Mouse (Mus musculus): ENCODE results near the gene Nob1. TPM values are rescaled to one million over a fixed set of nuclear protein-coding genes. Genes with fewer than 3 reads are reported as not detected.

The Nob1 gene
- polyA plus RNA-seq, 1 experiment from 2014 or later = 94.9 TPM

- Histone ChIP-seq H3K36me3 (ENCODE audit: control insufficient read depth, insufficient read depth, low read length) (peaks cover 6% of the 10 kb centered on the region), H3K4me2 (ENCODE audit: low read depth, severe bottlenecking) (no peak overlapping the region), H3K9ac (ENCODE audit: low read length) (no peak overlapping the region), H3K4me1 (ENCODE audit: control insufficient read depth, insufficient read depth, low read length) (peaks cover 3% of the 10 kb centered on the region; the same call in 1 of the 2 replicates), H3K27me3 (ENCODE audit: control insufficient read depth, insufficient read depth, low read length) (no peaks in the 10 kb centered on the region), H3K4me3 (ENCODE audit: low read depth, low read length) (peak overlapping the region; percentile 82), H3K27ac (replicated peaks; ENCODE audit: low read depth, low read length) (no peak overlapping the region), H3K9me3 (ENCODE audit: control insufficient read depth, low read length) (no peaks in the 10 kb centered on the region)
- ATAC-seq (ENCODE audit: insufficient number of reproducible peaks, low FRiP score, low TSS enrichment, low read depth) (no peak), DNase-seq (ENCODE audit: low spot score) (no peak)
- 49% methylated on average over 8 of the region's 8 CpGs for WGBS
Measured at GRCm38 (mm10) chr8:107425230-107425597, 363 bp upstream of the Nob1 start.

GRCm38 (mm10) chr8:107424176-107424575 lies 675 bp downstream of the Nob1 start:
- 37% methylated on average over 9 of the region's 9 CpGs for WGBS
- DNase-seq (ENCODE audit: low spot score) (no peak), ATAC-seq (ENCODE audit: insufficient number of reproducible peaks, low FRiP score, low TSS enrichment, low read depth) (no peak)
- Histone ChIP-seq H3K4me1 (ENCODE audit: control insufficient read depth, insufficient read depth, low read length) (peaks cover 3% of the 10 kb centered on the region; the same call in 1 of the 2 replicates), H3K27me3 (ENCODE audit: control insufficient read depth, insufficient read depth, low read length) (no peaks in the 10 kb centered on the region), H3K9me3 (ENCODE audit: control insufficient read depth, low read length) (no peaks in the 10 kb centered on the region), H3K9ac (ENCODE audit: low read length) (peak overlapping the region; percentile 89), H3K36me3 (ENCODE audit: control insufficient read depth, insufficient read depth, low read length) (peaks cover 14% of the 10 kb centered on the region), H3K4me3 (ENCODE audit: low read depth, low read length) (peak overlapping the region; percentile 82), H3K27ac (replicated peaks; ENCODE audit: low read depth, low read length) (0 out of 2 replicates have a peak overlapping the region, but pooled peaks have one; percentile 36), H3K4me2 (ENCODE audit: low read depth, severe bottlenecking) (peak overlapping the region; percentile 60)

- Histone ChIP-seq H3K9ac (ENCODE audit: low read length) (no peak overlapping the region), H3K4me1 (ENCODE audit: control insufficient read depth, insufficient read depth, low read length) (no peaks in the 10 kb centered on the region), H3K4me3 (ENCODE audit: low read depth, low read length) (no peak overlapping the region), H3K36me3 (ENCODE audit: control insufficient read depth, insufficient read depth, low read length) (peaks cover 37% of the 10 kb centered on the region), H3K27ac (replicated peaks; ENCODE audit: low read depth, low read length) (no peak overlapping the region), H3K4me2 (ENCODE audit: low read depth, severe bottlenecking) (no peak overlapping the region), H3K9me3 (ENCODE audit: control insufficient read depth, low read length) (no peaks in the 10 kb centered on the region), H3K27me3 (ENCODE audit: control insufficient read depth, insufficient read depth, low read length) (no peaks in the 10 kb centered on the region)
- 92% methylated on average over 12 of the region's 12 CpGs for WGBS
- DNase-seq (ENCODE audit: low spot score) (no peak), ATAC-seq (ENCODE audit: insufficient number of reproducible peaks, low FRiP score, low TSS enrichment, low read depth) (no peak)
Measured at GRCm38 (mm10) chr8:107417001-107417400, 7.8 kb downstream of the Nob1 start.

GRCm38 (mm10) chr8:107413881-107414280 lies 11.0 kb downstream of the Nob1 start:
- Histone ChIP-seq H3K27ac (replicated peaks; ENCODE audit: low read depth, low read length) (no peak overlapping the region), H3K4me1 (ENCODE audit: control insufficient read depth, insufficient read depth, low read length) (no peaks in the 10 kb centered on the region), H3K27me3 (ENCODE audit: control insufficient read depth, insufficient read depth, low read length) (no peaks in the 10 kb centered on the region), H3K9ac (ENCODE audit: low read length) (no peak overlapping the region), H3K4me2 (ENCODE audit: low read depth, severe bottlenecking) (no peak overlapping the region), H3K9me3 (ENCODE audit: control insufficient read depth, low read length) (no peaks in the 10 kb centered on the region), H3K4me3 (ENCODE audit: low read depth, low read length) (no peak overlapping the region), H3K36me3 (ENCODE audit: control insufficient read depth, insufficient read depth, low read length) (peaks cover 26% of the 10 kb centered on the region)
- DNase-seq (ENCODE audit: low spot score) (no peak), ATAC-seq (ENCODE audit: insufficient number of reproducible peaks, low FRiP score, low TSS enrichment, low read depth) (no peak)
- WGBS = 93% methylated on average over 10 of the region's 10 CpGs

GRCm38 (mm10) chr8:107412552-107412951 lies 12.3 kb downstream of the Nob1 start:
- WGBS = 87% methylated on average over 8 of the region's 8 CpGs
- no peak for ATAC-seq (ENCODE audit: insufficient number of reproducible peaks, low FRiP score, low TSS enrichment, low read depth)
- DNase-seq (ENCODE audit: low spot score) = no peak
- Histone ChIP-seq H3K4me3 (ENCODE audit: low read depth, low read length) (no peak overlapping the region), H3K9me3 (ENCODE audit: control insufficient read depth, low read length) (no peaks in the 10 kb centered on the region), H3K4me1 (ENCODE audit: control insufficient read depth, insufficient read depth, low read length) (no peaks in the 10 kb centered on the region), H3K27ac (replicated peaks; ENCODE audit: low read depth, low read length) (no peak overlapping the region), H3K9ac (ENCODE audit: low read length) (no peak overlapping the region), H3K4me2 (ENCODE audit: low read depth, severe bottlenecking) (no peak overlapping the region), H3K36me3 (ENCODE audit: control insufficient read depth, insufficient read depth, low read length) (peaks cover 18% of the 10 kb centered on the region), H3K27me3 (ENCODE audit: control insufficient read depth, insufficient read depth, low read length) (no peaks in the 10 kb centered on the region)

- DNase-seq (ENCODE audit: low spot score) (peak; percentile 57), ATAC-seq (ENCODE audit: insufficient number of reproducible peaks, low FRiP score, low TSS enrichment, low read depth) (no peak)
- H3K4me3 ChIP-seq (ENCODE audit: low read depth, low read length) = no peak overlapping the region
- 74% methylated on average over 4 of the region's 4 CpGs for WGBS
- H3K27ac ChIP-seq (replicated peaks; ENCODE audit: low read depth, low read length) = no peak overlapping the region
- no peaks in the 10 kb centered on the region for H3K9me3 ChIP-seq (ENCODE audit: control insufficient read depth, low read length)
- no peaks in the 10 kb centered on the region for H3K27me3 ChIP-seq (ENCODE audit: control insufficient read depth, insufficient read depth, low read length)
- H3K36me3 ChIP-seq (ENCODE audit: control insufficient read depth, insufficient read depth, low read length) = peaks cover 11% of the 10 kb centered on the region
- H3K4me1 ChIP-seq (ENCODE audit: control insufficient read depth, insufficient read depth, low read length) = no peaks in the 10 kb centered on the region
- H3K9ac ChIP-seq (ENCODE audit: low read length) = no peak overlapping the region
- H3K4me2 ChIP-seq (ENCODE audit: low read depth, severe bottlenecking) = no peak overlapping the region
Measured at GRCm38 (mm10) chr8:107411391-107411790, 13.5 kb downstream of the Nob1 start.

GRCm38 (mm10) chr8:107405935-107406334 lies 18.9 kb downstream of the Nob1 start:
- Histone ChIP-seq H3K4me3 (ENCODE audit: low read depth, low read length) (no peak overlapping the region), H3K27ac (replicated peaks; ENCODE audit: low read depth, low read length) (no peak overlapping the region), H3K27me3 (ENCODE audit: control insufficient read depth, insufficient read depth, low read length) (no peaks in the 10 kb centered on the region), H3K9me3 (ENCODE audit: control insufficient read depth, low read length) (no peaks in the 10 kb centered on the region), H3K9ac (ENCODE audit: low read length) (no peak overlapping the region), H3K4me2 (ENCODE audit: low read depth, severe bottlenecking) (no peak overlapping the region), H3K4me1 (ENCODE audit: control insufficient read depth, insufficient read depth, low read length) (peaks cover 8% of the 10 kb centered on the region), H3K36me3 (ENCODE audit: control insufficient read depth, insufficient read depth, low read length) (0 out of 2 replicates have a peak, but pooled peaks cover 5% of the 10 kb centered on the region)
- WGBS = 65% methylated on average over 3 of the region's 3 CpGs
- ATAC-seq (ENCODE audit: insufficient number of reproducible peaks, low FRiP score, low TSS enrichment, low read depth) (no peak), DNase-seq (ENCODE audit: low spot score) (no peak)

- peaks cover 8% of the 10 kb centered on the region for H3K4me1 ChIP-seq (ENCODE audit: control insufficient read depth, insufficient read depth, low read length)
- 80% methylated on average over 4 of the region's 4 CpGs for WGBS
- H3K9me3 ChIP-seq (ENCODE audit: control insufficient read depth, low read length) = no peaks in the 10 kb centered on the region
- no peaks in the 10 kb centered on the region for H3K36me3 ChIP-seq (ENCODE audit: control insufficient read depth, insufficient read depth, low read length)
- H3K27ac ChIP-seq (replicated peaks; ENCODE audit: low read depth, low read length) = no peak overlapping the region
- H3K9ac ChIP-seq (ENCODE audit: low read length) = no peak overlapping the region
- H3K4me2 ChIP-seq (ENCODE audit: low read depth, severe bottlenecking) = no peak overlapping the region
- no peaks in the 10 kb centered on the region for H3K27me3 ChIP-seq (ENCODE audit: control insufficient read depth, insufficient read depth, low read length)
- ATAC-seq (ENCODE audit: insufficient number of reproducible peaks, low FRiP score, low TSS enrichment, low read depth) (no peak), DNase-seq (ENCODE audit: low spot score) (no peak)
- H3K4me3 ChIP-seq (ENCODE audit: low read depth, low read length) = no peak overlapping the region
Measured at GRCm38 (mm10) chr8:107404057-107404456, 20.8 kb downstream of the Nob1 start.
